Mouse (Mus musculus): ENCODE measurements around the gene Arid1b.

Arid1b gene

DNA sequence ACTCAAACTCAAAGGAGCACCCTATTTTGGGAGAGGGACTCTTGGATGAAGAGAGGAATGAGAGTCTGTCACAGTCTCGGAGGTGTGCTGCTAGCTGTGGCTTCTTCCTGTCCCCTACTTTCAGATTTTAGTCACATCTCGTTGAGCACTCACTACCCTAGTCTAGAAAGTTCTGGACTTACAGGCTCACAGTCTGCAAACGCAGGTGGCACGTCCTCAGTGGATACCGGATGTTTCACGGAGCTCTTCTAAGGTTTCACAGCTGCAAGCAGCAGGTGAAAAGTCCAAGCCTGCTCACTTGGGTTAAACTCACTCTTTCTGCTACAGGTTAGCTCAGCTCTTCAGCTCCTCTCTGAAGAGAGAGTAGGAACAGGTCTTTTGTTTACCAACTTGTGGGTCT, 186.8 kb downstream of the Arid1b start:
- TF ChIP-seq POU5F1 (IDR thresholded peaks at IDR 0.05; ENCODE audit: borderline replicate concordance, low read length) (no peak), NANOG (IDR thresholded peaks at IDR 0.05; ENCODE audit: borderline replicate concordance, low read length) (no peak), CTCF (conservative IDR thresholded peaks at IDR 0.05; ENCODE audit: low read length) (no peak)
- Histone ChIP-seq H3K36me3 (ENCODE audit: insufficient read depth, low read length) (no peaks in the 10 kb centered on the region; the same call in 1 of the 2 replicates), H3K4me1 (replicated peaks; ENCODE audit: low read depth, low read length) (peaks cover 7% of the 10 kb centered on the region; the same call in 1 of the 2 replicates), H3K9me3 (ENCODE audit: low read length) (no peaks in the 10 kb centered on the region), H3K4me3 (replicated peaks; ENCODE audit: low read length) (no peak overlapping the region), H3K27me3 (ENCODE audit: insufficient read depth, low read length) (no peaks in the 10 kb centered on the region)

DNA sequence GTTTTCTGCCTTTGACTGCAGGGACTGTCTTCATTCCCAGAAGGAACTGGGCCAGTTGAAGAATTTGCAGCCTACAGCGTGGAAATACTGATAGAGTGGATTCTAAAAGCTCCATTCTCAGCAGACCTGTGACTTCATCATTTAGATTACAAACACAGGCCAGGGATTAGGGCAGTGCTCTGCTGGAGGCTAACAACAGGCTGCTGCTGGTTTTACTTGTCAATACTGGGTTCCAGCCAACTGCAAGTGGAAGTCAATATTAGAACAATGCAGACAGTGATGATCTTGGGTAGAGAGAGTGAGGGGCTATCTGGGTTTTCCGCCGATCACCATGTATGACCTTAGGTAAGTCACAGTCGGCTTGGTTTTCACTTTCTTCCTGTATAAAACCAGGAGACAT, 188.4 kb downstream of the Arid1b start:
- Histone ChIP-seq H3K27me3 (ENCODE audit: insufficient read depth, low read length) (no peaks in the 10 kb centered on the region), H3K4me3 (replicated peaks; ENCODE audit: low read length) (no peak overlapping the region), H3K4me1 (replicated peaks; ENCODE audit: low read depth, low read length) (peaks cover 6% of the 10 kb centered on the region), H3K36me3 (ENCODE audit: insufficient read depth, low read length) (no peaks in the 10 kb centered on the region; the same call in 1 of the 2 replicates), H3K9me3 (ENCODE audit: low read length) (no peaks in the 10 kb centered on the region)
- no peak for TF ChIP-seq POU5F1 (IDR thresholded peaks at IDR 0.05; ENCODE audit: borderline replicate concordance, low read length)
- no peak for TF ChIP-seq NANOG (IDR thresholded peaks at IDR 0.05; ENCODE audit: borderline replicate concordance, low read length)
- TF ChIP-seq CTCF (conservative IDR thresholded peaks at IDR 0.05; ENCODE audit: low read length), result no peak

DNA sequence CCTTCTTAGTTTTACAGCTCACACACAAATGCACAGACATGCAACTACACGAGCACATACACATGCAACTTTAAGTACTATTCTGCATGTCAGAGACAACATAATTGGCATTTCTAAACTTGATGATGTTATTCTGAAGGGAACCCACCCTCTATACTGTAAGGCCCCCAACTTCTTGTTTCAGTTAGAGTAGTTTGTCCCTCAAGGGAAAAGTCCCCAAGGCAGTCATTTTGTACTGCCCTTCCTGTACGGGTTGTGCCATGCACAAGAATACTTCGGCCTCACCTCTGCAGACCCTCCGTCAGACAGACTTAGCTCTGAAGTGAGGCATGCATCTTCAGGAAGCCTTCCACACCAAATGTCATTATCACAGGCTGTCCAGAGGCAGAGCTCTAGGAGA, 191.4 kb downstream of the Arid1b start:
- no peak for TF ChIP-seq NANOG (IDR thresholded peaks at IDR 0.05; ENCODE audit: borderline replicate concordance, low read length)
- Histone ChIP-seq H3K9me3 (ENCODE audit: low read length) (no peaks in the 10 kb centered on the region), H3K4me1 (replicated peaks; ENCODE audit: low read depth, low read length) (peaks cover 28% of the 10 kb centered on the region)

DNA sequence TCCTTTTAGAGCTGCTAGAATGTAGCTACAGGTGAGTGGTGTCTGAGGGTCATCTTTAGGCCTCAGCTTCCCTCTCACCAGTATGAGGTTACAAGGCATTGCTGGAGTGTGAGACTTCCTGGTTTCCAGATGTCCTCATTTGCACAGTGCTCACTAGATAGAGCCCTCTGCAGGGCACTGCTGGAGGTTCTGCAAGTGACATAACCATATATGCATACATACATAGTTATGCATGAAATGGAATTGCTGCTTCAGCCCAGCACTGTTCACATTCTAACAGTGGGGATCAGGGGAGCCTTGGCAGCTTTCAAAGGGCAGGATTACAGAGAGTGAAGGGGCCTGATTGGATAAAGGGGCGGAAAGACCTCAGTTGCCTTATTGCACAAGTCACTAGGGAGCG, 193.4 kb downstream of the Arid1b start:
- Histone ChIP-seq H3K4me3 (replicated peaks; ENCODE audit: low read length) (no peak overlapping the region), H3K36me3 (ENCODE audit: insufficient read depth, low read length) (no peaks in the 10 kb centered on the region), H3K27me3 (ENCODE audit: insufficient read depth, low read length) (no peaks in the 10 kb centered on the region), H3K4me1 (replicated peaks; ENCODE audit: low read depth, low read length) (peaks cover 40% of the 10 kb centered on the region), H3K9me3 (ENCODE audit: low read length) (no peaks in the 10 kb centered on the region)
- TF ChIP-seq CTCF (conservative IDR thresholded peaks at IDR 0.05; ENCODE audit: low read length), result no peak

More for the DNA sequence above, 191.4 kb downstream of the Arid1b start:
- no peaks in the 10 kb centered on the region for H3K36me3 ChIP-seq (ENCODE audit: insufficient read depth, low read length)
- H3K4me3 ChIP-seq (replicated peaks; ENCODE audit: low read length), result no peak overlapping the region
- H3K27me3 ChIP-seq (ENCODE audit: insufficient read depth, low read length), result no peaks in the 10 kb centered on the region

DNA sequence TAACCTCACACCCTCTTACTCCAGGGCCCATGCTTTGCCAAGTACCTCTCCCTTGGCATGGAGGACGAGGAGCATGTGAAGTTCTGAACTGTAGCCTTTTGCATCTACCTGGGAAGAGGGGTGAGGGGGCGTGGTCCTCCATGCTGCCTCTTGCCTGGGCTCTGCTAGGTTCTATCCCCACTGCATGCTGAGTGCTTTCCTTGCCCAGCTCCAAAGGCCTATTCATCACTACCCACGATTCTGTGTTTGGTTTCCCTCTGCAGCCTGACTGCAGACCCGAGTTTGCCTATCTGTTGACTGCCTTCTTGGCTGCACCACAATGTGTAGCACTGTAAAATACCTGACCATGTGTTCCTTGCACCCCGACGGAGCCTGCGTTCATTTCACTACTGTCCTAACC, 194.3 kb downstream of the Arid1b start:
- no peak overlapping the region for H3K4me3 ChIP-seq (replicated peaks; ENCODE audit: low read length)
- peaks cover 40% of the 10 kb centered on the region for H3K4me1 ChIP-seq (replicated peaks; ENCODE audit: low read depth, low read length)
- H3K27me3 ChIP-seq (ENCODE audit: insufficient read depth, low read length), result no peaks in the 10 kb centered on the region
- no peak for TF ChIP-seq NANOG (IDR thresholded peaks at IDR 0.05; ENCODE audit: borderline replicate concordance, low read length)
- TF ChIP-seq POU5F1 (IDR thresholded peaks at IDR 0.05; ENCODE audit: borderline replicate concordance, low read length), result no peak
- TF ChIP-seq CTCF (conservative IDR thresholded peaks at IDR 0.05; ENCODE audit: low read length), result no peak
- H3K36me3 ChIP-seq (ENCODE audit: insufficient read depth, low read length), result no peaks in the 10 kb centered on the region
- H3K9me3 ChIP-seq (ENCODE audit: low read length), result no peaks in the 10 kb centered on the region

DNA sequence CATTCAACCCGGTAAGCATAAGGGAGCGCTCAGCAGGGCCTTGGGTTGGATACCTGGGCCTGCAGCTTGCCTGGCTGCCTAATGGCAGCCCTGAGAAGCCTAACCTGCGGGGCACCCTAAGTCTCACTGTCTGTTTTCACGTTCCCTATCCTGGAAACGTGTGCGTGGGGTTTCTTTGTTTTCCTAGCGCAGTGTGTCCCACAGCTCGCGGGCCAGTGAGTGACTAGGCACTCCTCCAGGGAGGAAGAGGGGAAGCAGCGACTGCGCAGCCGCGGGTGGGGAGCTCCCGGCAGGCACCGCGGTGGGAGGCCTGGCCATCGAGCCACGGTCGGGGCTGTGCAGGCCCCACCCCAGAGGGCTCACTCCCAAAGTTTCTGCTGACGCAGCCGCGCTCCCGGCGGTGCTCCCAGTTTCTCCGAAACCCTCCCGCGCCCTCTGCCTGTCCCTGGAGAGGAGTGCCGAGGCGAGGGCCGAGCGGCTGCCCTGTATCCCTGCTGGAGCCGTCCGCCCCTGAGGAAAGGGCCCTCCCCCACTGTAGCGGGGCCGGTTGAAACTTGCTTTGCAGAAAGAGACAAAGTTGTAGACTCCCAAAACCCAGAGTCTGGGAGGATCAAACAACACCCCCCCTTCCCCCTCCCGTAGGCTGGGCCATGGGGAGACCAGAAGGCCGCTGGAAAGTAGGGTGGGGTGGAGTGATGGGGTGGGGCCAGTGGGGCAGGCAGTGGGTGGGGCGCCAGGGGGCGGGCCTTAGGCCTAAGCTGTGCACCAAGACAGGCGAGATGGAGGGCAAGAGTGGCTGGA, 195.6 kb downstream of the Arid1b start:
- Histone ChIP-seq H3K4me1 (replicated peaks; ENCODE audit: low read depth, low read length) (peaks cover 38% of the 10 kb centered on the region), H3K4me3 (replicated peaks; ENCODE audit: low read length) (peak overlapping the region; percentile 84), H3K9me3 (ENCODE audit: low read length) (no peaks in the 10 kb centered on the region), H3K36me3 (ENCODE audit: insufficient read depth, low read length) (no peaks in the 10 kb centered on the region), H3K27me3 (ENCODE audit: insufficient read depth, low read length) (no peaks in the 10 kb centered on the region)
- TF ChIP-seq CTCF (conservative IDR thresholded peaks at IDR 0.05; ENCODE audit: low read length), result no peak
- no peak for TF ChIP-seq POU5F1 (IDR thresholded peaks at IDR 0.05; ENCODE audit: borderline replicate concordance, low read length)
- no peak for TF ChIP-seq NANOG (IDR thresholded peaks at IDR 0.05; ENCODE audit: borderline replicate concordance, low read length)

DNA sequence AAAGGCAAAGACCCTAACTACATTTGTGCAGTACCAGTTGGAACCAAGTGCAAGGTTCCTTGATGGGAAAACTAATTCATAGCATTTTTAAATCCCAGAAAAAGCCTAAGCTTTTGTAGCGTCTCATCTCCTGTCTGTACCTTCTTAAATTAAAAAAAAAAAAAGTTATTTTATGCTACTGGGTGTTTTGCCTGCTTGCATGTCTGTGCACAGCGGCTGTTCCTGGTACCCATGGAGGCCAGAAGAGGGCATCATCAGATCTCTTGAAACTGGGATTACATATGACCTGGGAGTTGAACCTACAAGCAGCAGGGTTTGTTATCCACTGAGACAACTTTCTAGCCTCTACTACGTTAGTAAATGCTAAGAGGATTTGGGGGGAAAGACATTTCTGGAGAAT, 196.2 kb downstream of the Arid1b start:
- H3K36me3 ChIP-seq (ENCODE audit: insufficient read depth, low read length), result no peaks in the 10 kb centered on the region
- no peak for TF ChIP-seq CTCF (conservative IDR thresholded peaks at IDR 0.05; ENCODE audit: low read length)
- TF ChIP-seq POU5F1 (IDR thresholded peaks at IDR 0.05; ENCODE audit: borderline replicate concordance, low read length), result no peak
- no peak for TF ChIP-seq NANOG (IDR thresholded peaks at IDR 0.05; ENCODE audit: borderline replicate concordance, low read length)
- H3K27me3 ChIP-seq (ENCODE audit: insufficient read depth, low read length), result no peaks in the 10 kb centered on the region
- H3K4me3 ChIP-seq (replicated peaks; ENCODE audit: low read length), result peak overlapping the region; percentile 84
- H3K4me1 ChIP-seq (replicated peaks; ENCODE audit: low read depth, low read length), result peaks cover 38% of the 10 kb centered on the region
- H3K9me3 ChIP-seq (ENCODE audit: low read length), result no peaks in the 10 kb centered on the region

DNA sequence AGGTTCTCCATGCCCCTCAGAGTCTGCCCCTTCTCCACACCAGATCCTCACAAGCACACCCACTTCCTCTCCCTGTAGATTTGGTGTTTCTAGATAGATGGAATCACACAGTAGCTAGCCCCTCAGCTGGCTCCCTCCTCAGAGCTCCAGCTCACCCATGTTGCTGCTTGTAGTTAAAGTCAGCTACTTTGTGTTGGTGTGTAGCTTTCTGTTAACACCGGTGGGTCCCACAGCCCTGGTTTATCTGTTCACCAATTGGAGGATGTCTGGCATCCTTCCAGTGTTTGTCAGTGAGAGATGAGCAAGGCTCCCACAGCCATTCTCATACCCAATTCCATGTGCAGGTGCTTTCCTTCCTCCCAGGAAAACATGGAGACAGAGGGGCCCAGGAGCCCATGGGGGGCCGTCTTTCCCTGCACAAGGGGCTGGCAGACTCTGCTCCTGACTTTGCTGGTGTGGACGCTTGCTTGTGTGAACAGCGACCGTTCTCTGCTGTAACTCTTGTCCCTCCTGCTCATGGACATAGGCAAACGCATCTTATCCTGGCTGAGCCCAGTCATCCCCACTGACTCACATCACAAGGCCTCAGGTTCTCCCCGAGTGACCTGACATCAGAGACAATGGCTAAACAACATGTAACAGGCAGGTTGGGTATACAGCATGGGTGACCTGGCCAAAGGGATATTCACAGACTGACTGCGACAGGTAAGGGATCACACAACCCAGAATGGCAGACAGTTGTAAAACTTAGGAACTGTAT, 200.2 kb downstream of the Arid1b start:
- no peaks in the 10 kb centered on the region for H3K27me3 ChIP-seq (ENCODE audit: insufficient read depth, low read length)
- H3K9me3 ChIP-seq (ENCODE audit: low read length), result no peaks in the 10 kb centered on the region
- no peak for TF ChIP-seq CTCF (conservative IDR thresholded peaks at IDR 0.05; ENCODE audit: low read length)
- TF ChIP-seq POU5F1 (IDR thresholded peaks at IDR 0.05; ENCODE audit: borderline replicate concordance, low read length), result no peak
- no peak for TF ChIP-seq NANOG (IDR thresholded peaks at IDR 0.05; ENCODE audit: borderline replicate concordance, low read length)
- no peaks in the 10 kb centered on the region for H3K36me3 ChIP-seq (ENCODE audit: insufficient read depth, low read length)
- peaks cover 16% of the 10 kb centered on the region for H3K4me1 ChIP-seq (replicated peaks; ENCODE audit: low read depth, low read length)
- no peak overlapping the region for H3K4me3 ChIP-seq (replicated peaks; ENCODE audit: low read length)

All from E14TG2a.4 (cell line).